9 mouse cellular contexts compared by ENCODE assay signal in the genomic region with DNA sequence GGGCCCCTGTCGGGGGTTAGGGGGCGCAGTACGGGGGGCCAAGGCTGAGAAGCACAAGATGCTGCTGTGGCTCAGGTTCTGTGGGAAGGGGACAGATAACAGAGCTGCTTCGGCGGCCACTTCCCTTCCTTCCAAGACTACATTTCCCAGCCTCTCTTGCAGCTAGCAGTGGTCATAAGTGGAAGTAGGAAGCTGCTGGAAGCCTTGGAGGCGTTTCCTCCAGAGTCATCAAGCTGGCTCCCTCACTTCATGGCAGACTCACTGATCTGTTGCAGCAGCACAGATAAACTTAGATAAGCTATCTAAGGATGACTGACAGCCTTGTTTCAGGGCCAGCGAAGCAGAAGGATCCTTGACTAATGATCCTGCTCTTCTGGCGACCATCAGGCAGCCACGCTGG.
DNase-seq lines count a peak whose midpoint lies in the region; ATAC-seq lines count a peak whose summit lies in the region.
"Had no signal": no experiment of that assay in that cellular context is flagged by ENCODE, and none has a peak within 500 bp of the region (broad histone marks: within the 10 kb centered on the region; RNA-seq: fewer than 3 reads in every experiment).

No protein-coding gene starts in this region.

- DNase-seq in gastrocnemius, postnatal 25 days, result peak; percentile 46
- DNase-seq in gastrocnemius, postnatal 36 days, result no peak
- DNase-seq in NIH3T3 (ENCODE audit: low read depth), result peak; percentile 36
- no peak for DNase-seq in heart, embryonic 10.5 days (ENCODE audit: low spot score)
- DNase-seq in ovary, postnatal 36 days (ENCODE audit: low spot score), result no peak
- DNase-seq in ovary, postnatal 10 days (ENCODE audit: low spot score), result no peak
- no peak for DNase-seq in layer of hippocampus, adult 18-20 months (ENCODE audit: low spot score in 2 of 2)

- H3K36me3 ChIP-seq in heart, embryonic 10.5 days, result no peaks in the 10 kb centered on the region

- peaks cover 98% of the 10 kb centered on the region for H3K27me3 ChIP-seq in heart, embryonic 10.5 days (ENCODE audit: insufficient read depth, poor library complexity, severe bottlenecking)

- 0 out of 2 replicates have a peak, but pooled peaks have one; percentile 16 for ATAC-seq in megakaryocyte progenitor cell, adult 5-6 weeks (replicated peaks; ENCODE audit: poor library complexity)

- H3K27ac ChIP-seq in heart, embryonic 10.5 days, result no peak overlapping the region

- H3K4me1 ChIP-seq in heart, embryonic 10.5 days, result 0 out of 2 replicates have a peak, but pooled peaks cover 16% of the 10 kb centered on the region

- H3K9me3 ChIP-seq in heart, embryonic 10.5 days, result no peaks in the 10 kb centered on the region

- H3K4me3 ChIP-seq in heart, embryonic 10.5 days, result peak overlapping the region; percentile 31; the same call in 1 of the 2 replicates
- H3K4me3 ChIP-seq: megakaryocyte, embryonic 14.5 days had no signal

- intact Hi-C loops in gastrocnemius, postnatal 36 days (cut with DNase I), result no loop called here

- WGBS in heart, embryonic 10.5 days, result 38% methylated on average over 9 of the region's 9 CpGs

Comparison
In these comparisons a context has a peak if more than half of its experiments do, and no peak if none do; other contexts are left out.
1. DNase-seq: peak in gastrocnemius, postnatal 25 days (single experiment) and NIH3T3 (single experiment); none in gastrocnemius, postnatal 36 days (0 of 2), heart, embryonic 10.5 days (single experiment), ovary, postnatal 36 days (single experiment), ovary, postnatal 10 days (single experiment) and layer of hippocampus, adult 18-20 months (0 of 2).